Mouse (Mus musculus) intestine, embryonic 15.5 days (tissue): ENCODE results near the gene Rab11fip4. TPM values are rescaled to one million over a fixed set of nuclear protein-coding genes. Genes with fewer than 3 reads are reported as not detected.

Experiments
- ATAC-seq: fragments of 200-750 bp; cut with Nextera tagmentation; 2 replicates; pipeline ENCODE4 v1.8.0; 2017; ENCODE audit warnings: moderate TSS enrichment, moderate library complexity
- H3K27ac ChIP-seq: fragments of 300-500 bp; sonication (generic); 2 replicates; pipeline ENCODE4 v1.5.1; 2015; ENCODE audit warnings: mild to moderate bottlenecking, inconsistent platforms
- H3K27me3 ChIP-seq: fragments of 300-500 bp; sonication (generic); replicated peaks from 2 replicates; pipeline ENCODE4 v1.6.1; 2015; ENCODE audit warnings: inconsistent platforms
- H3K36me3 ChIP-seq: fragments of 300-500 bp; sonication (generic); 2 replicates; pipeline ENCODE4 v1.6.1; 2015; ENCODE audit warnings: inconsistent platforms
- H3K4me1 ChIP-seq: fragments of 300-500 bp; sonication (generic); replicated peaks from 2 replicates; pipeline ENCODE4 v1.6.1; 2015; ENCODE audit warnings: inconsistent platforms
- H3K4me2 ChIP-seq: fragments of 300-500 bp; sonication (generic); replicated peaks from 2 replicates; pipeline ENCODE4 v1.6.1; 2015; ENCODE audit warnings: mild to moderate bottlenecking, inconsistent platforms
- H3K4me3 ChIP-seq: fragments of 300-500 bp; sonication (generic); replicated peaks from 2 replicates; pipeline ENCODE4 v1.5.1; 2015; ENCODE audit warnings: inconsistent platforms
- H3K9ac ChIP-seq: fragments of 300-500 bp; sonication (generic); 2 replicates; pipeline ENCODE4 v1.6.1; 2015; ENCODE audit warnings: inconsistent platforms
- H3K9me3 ChIP-seq: fragments of 300-500 bp; sonication (generic); 2 replicates; pipeline ENCODE4 v1.6.1; 2016; ENCODE audit warnings: inconsistent platforms
- WGBS: fragments of 180-500 bp; shearing (Covaris S2); methylation state at CpG from one replicate; pipeline ENCODE4 v1.1.7; 2015; 5-methylcytosine and 5-hydroxymethylcytosine counted together
- polyA plus RNA-seq: library from polyadenylated mRNA; unstranded; fragments of >200 nt; fragmentation: Nextera tagmentation; extraction: Ambion mirVana; gene quantifications from 2 replicates; pipeline ENCODE4 v1.2.1, GENCODE M21; 2015

Rab11fip4 gene
- polyA plus RNA-seq, 1 experiment from 2014 or later, result 1.8 TPM

GRCm38 (mm10) chr11:79623029-79623428 is 32.0 kb downstream of the Rab11fip4 start:
- H3K27ac ChIP-seq, result no peak overlapping the region
- no peak for ATAC-seq
- 66% methylated on average over 5 of the region's 5 CpGs for WGBS

GRCm38 (mm10) chr11:79624801-79625302 is 33.8 kb downstream of the Rab11fip4 start:
- Histone ChIP-seq H3K36me3 (no peaks in the 10 kb centered on the region), H3K27ac (no peak overlapping the region), H3K9ac (no peak overlapping the region), H3K4me3 (no peak overlapping the region), H3K4me2 (no peak overlapping the region), H3K27me3 (no peaks in the 10 kb centered on the region), H3K4me1 (no peaks in the 10 kb centered on the region), H3K9me3 (no peaks in the 10 kb centered on the region)
- 20% methylated on average over 4 of the region's 4 CpGs for WGBS
- no peak for ATAC-seq

More at GRCm38 (mm10) chr11:79623029-79623428, 32.0 kb downstream of the Rab11fip4 start:
- Histone ChIP-seq H3K4me2 (no peak overlapping the region), H3K4me3 (no peak overlapping the region), H3K9me3 (no peaks in the 10 kb centered on the region), H3K4me1 (no peaks in the 10 kb centered on the region), H3K36me3 (no peaks in the 10 kb centered on the region), H3K9ac (no peak overlapping the region), H3K27me3 (no peaks in the 10 kb centered on the region)

GRCm38 (mm10) chr11:79628716-79629115 is 37.7 kb downstream of the Rab11fip4 start:
- no peaks in the 10 kb centered on the region for H3K9me3 ChIP-seq

GRCm38 (mm10) chr11:79629752-79630374 is 38.9 kb downstream of the Rab11fip4 start:
- no peak overlapping the region for H3K27ac ChIP-seq
- H3K27me3 ChIP-seq, result no peaks in the 10 kb centered on the region
- H3K4me2 ChIP-seq, result no peak overlapping the region
- no peak overlapping the region for H3K9ac ChIP-seq
- H3K9me3 ChIP-seq, result no peaks in the 10 kb centered on the region
- no peaks in the 10 kb centered on the region for H3K4me1 ChIP-seq
- H3K36me3 ChIP-seq, result no peaks in the 10 kb centered on the region
- no peak overlapping the region for H3K4me3 ChIP-seq
- no peak for ATAC-seq
- WGBS, result 73% methylated on average over 7 of the region's 7 CpGs

More at GRCm38 (mm10) chr11:79628716-79629115, 37.7 kb downstream of the Rab11fip4 start:
- no peak overlapping the region for H3K4me3 ChIP-seq
- H3K4me1 ChIP-seq, result no peaks in the 10 kb centered on the region
- no peak overlapping the region for H3K27ac ChIP-seq
- H3K36me3 ChIP-seq, result no peaks in the 10 kb centered on the region
- ATAC-seq, result no peak
- no peaks in the 10 kb centered on the region for H3K27me3 ChIP-seq
- 73% methylated on average over 3 of the region's 3 CpGs for WGBS
- H3K4me2 ChIP-seq, result no peak overlapping the region
- H3K9ac ChIP-seq, result no peak overlapping the region

- H3K4me1 ChIP-seq, result no peaks in the 10 kb centered on the region
- H3K9ac ChIP-seq, result no peak overlapping the region
- ATAC-seq, result no peak
- no peaks in the 10 kb centered on the region for H3K36me3 ChIP-seq
- WGBS, result 68% methylated on average over 6 of the region's 6 CpGs
- H3K4me3 ChIP-seq, result no peak overlapping the region
- no peaks in the 10 kb centered on the region for H3K9me3 ChIP-seq
- H3K27ac ChIP-seq, result no peak overlapping the region
- no peaks in the 10 kb centered on the region for H3K27me3 ChIP-seq
- H3K4me2 ChIP-seq, result no peak overlapping the region
Observed at GRCm38 (mm10) chr11:79630521-79630920, 39.5 kb downstream of the Rab11fip4 start.

GRCm38 (mm10) chr11:79633366-79633765 is 42.4 kb downstream of the Rab11fip4 start:
- no peak for ATAC-seq
- H3K9me3 ChIP-seq, result no peaks in the 10 kb centered on the region
- 67% methylated on average over 8 of the region's 8 CpGs for WGBS
- no peak overlapping the region for H3K4me2 ChIP-seq
- H3K9ac ChIP-seq, result no peak overlapping the region
- H3K27ac ChIP-seq, result no peak overlapping the region
- no peak overlapping the region for H3K4me3 ChIP-seq
- no peaks in the 10 kb centered on the region for H3K4me1 ChIP-seq
- H3K36me3 ChIP-seq, result no peaks in the 10 kb centered on the region
- no peaks in the 10 kb centered on the region for H3K27me3 ChIP-seq

- Histone ChIP-seq H3K9me3 (no peaks in the 10 kb centered on the region), H3K9ac (no peak overlapping the region), H3K36me3 (no peaks in the 10 kb centered on the region), H3K4me3 (no peak overlapping the region), H3K27me3 (no peaks in the 10 kb centered on the region), H3K27ac (no peak overlapping the region), H3K4me2 (no peak overlapping the region), H3K4me1 (no peaks in the 10 kb centered on the region)
- 76% methylated on average over 6 of the region's 6 CpGs for WGBS
- no peak for ATAC-seq
Observed at GRCm38 (mm10) chr11:79635661-79636449, 44.8 kb downstream of the Rab11fip4 start.

- H3K4me2 ChIP-seq, result no peak overlapping the region
- whole genome bisulfite sequencing, result 82% methylated on average over 1 of the region's 1 CpGs
Observed at GRCm38 (mm10) chr11:79636481-79636880, 45.5 kb downstream of the Rab11fip4 start.

GRCm38 (mm10) chr11:79638691-79639090 is 47.7 kb downstream of the Rab11fip4 start:
- 80% methylated on average over 5 of the region's 5 CpGs for WGBS
- Histone ChIP-seq H3K36me3 (no peaks in the 10 kb centered on the region), H3K4me2 (no peak overlapping the region), H3K4me1 (0 out of 2 replicates have a peak, but pooled peaks cover 5% of the 10 kb centered on the region), H3K4me3 (no peak overlapping the region), H3K27ac (no peak overlapping the region), H3K27me3 (no peaks in the 10 kb centered on the region), H3K9ac (no peak overlapping the region), H3K9me3 (no peaks in the 10 kb centered on the region)
- ATAC-seq, result no peak

More at GRCm38 (mm10) chr11:79636481-79636880, 45.5 kb downstream of the Rab11fip4 start:
- Histone ChIP-seq H3K36me3 (no peaks in the 10 kb centered on the region), H3K4me1 (no peaks in the 10 kb centered on the region), H3K27ac (no peak overlapping the region), H3K27me3 (no peaks in the 10 kb centered on the region), H3K4me3 (no peak overlapping the region), H3K9me3 (no peaks in the 10 kb centered on the region), H3K9ac (no peak overlapping the region)
- ATAC-seq, result no peak

GRCm38 (mm10) chr11:79640940-79641733 is 50.1 kb downstream of the Rab11fip4 start:
- Histone ChIP-seq H3K4me2 (no peak overlapping the region), H3K36me3 (no peaks in the 10 kb centered on the region), H3K27ac (no peak overlapping the region), H3K9ac (no peak overlapping the region), H3K27me3 (no peaks in the 10 kb centered on the region; the same call in 1 of the 2 replicates), H3K4me1 (0 out of 2 replicates have a peak, but pooled peaks cover 7% of the 10 kb centered on the region), H3K9me3 (no peaks in the 10 kb centered on the region), H3K4me3 (no peak overlapping the region)
- 50% methylated on average over 8 of the region's 8 CpGs for WGBS
- ATAC-seq, result no peak

- Histone ChIP-seq H3K4me3 (no peak overlapping the region), H3K27ac (no peak overlapping the region), H3K27me3 (no peaks in the 10 kb centered on the region; the same call in 1 of the 2 replicates), H3K4me2 (no peak overlapping the region), H3K36me3 (no peaks in the 10 kb centered on the region), H3K9ac (no peak overlapping the region), H3K9me3 (no peaks in the 10 kb centered on the region), H3K4me1 (peaks cover 18% of the 10 kb centered on the region)
- ATAC-seq, result no peak
- 52% methylated on average over 9 of the region's 9 CpGs for WGBS
Observed at GRCm38 (mm10) chr11:79643730-79644129, 52.7 kb downstream of the Rab11fip4 start.

- H3K4me1 ChIP-seq, result peaks cover 18% of the 10 kb centered on the region
- no peaks in the 10 kb centered on the region; the same call in 1 of the 2 replicates for H3K27me3 ChIP-seq
- H3K4me3 ChIP-seq, result no peak overlapping the region
- H3K9ac ChIP-seq, result no peak overlapping the region
- H3K36me3 ChIP-seq, result no peaks in the 10 kb centered on the region
- no peaks in the 10 kb centered on the region for H3K9me3 ChIP-seq
- H3K4me2 ChIP-seq, result no peak overlapping the region
- WGBS, result 53% methylated on average over 8 of the region's 8 CpGs
- H3K27ac ChIP-seq, result no peak overlapping the region
- ATAC-seq, result no peak
Observed at GRCm38 (mm10) chr11:79644717-79645191, 53.7 kb downstream of the Rab11fip4 start.
